Mouse (Mus musculus) fat pad, adult 2 months (tissue): ENCODE results near the gene Thbs1.

Source experiments
- DNase-seq: peaks from one replicate; pipeline ENCODE4 v3.0.0-alpha.2; 2011; ENCODE audit warnings: low read depth, low spot score; ENCODE audit errors: extremely low read depth

Gene Thbs1

GRCm38 (mm10) chr2:118111488-118112131 lies at the start of gene Thbs1:
Gene Thbs1 (plus strand): TSS chr2:118111876.
- peak; percentile 77 for DNase-seq

GRCm38 (mm10) chr2:118064121-118064764 lies 47.4 kb upstream of the Thbs1 start:
- DNase-seq, result no peak

- DNase-seq, result no peak
These were observed 45.5 kb upstream of the Thbs1 start for GRCm38 (mm10) chr2:118066065-118066770.

GRCm38 (mm10) chr2:118069975-118070374 lies 41.7 kb upstream of the Thbs1 start:
- DNase-seq, result no peak

- no peak for DNase-seq
These were observed 38.8 kb upstream of the Thbs1 start for GRCm38 (mm10) chr2:118072811-118073372.

GRCm38 (mm10) chr2:118074030-118074429 lies 37.6 kb upstream of the Thbs1 start:
- no peak for DNase-seq

- DNase-seq, result no peak
These were observed 36.5 kb upstream of the Thbs1 start for GRCm38 (mm10) chr2:118075165-118075564.

- no peak for DNase-seq
These were observed 32.5 kb upstream of the Thbs1 start for GRCm38 (mm10) chr2:118079131-118079530.

- DNase-seq, result peak; percentile 96
These were observed 30.1 kb upstream of the Thbs1 start for GRCm38 (mm10) chr2:118081581-118081980.

GRCm38 (mm10) chr2:118083652-118084051 lies 28.0 kb upstream of the Thbs1 start:
- DNase-seq, result no peak

GRCm38 (mm10) chr2:118084693-118085092 lies 27.0 kb upstream of the Thbs1 start:
- no peak for DNase-seq

- DNase-seq, result peak; percentile 80
These were observed 26.0 kb upstream of the Thbs1 start for GRCm38 (mm10) chr2:118085647-118086046.

- DNase-seq, result no peak
These were observed 24.5 kb upstream of the Thbs1 start for GRCm38 (mm10) chr2:118087044-118087726.

- DNase-seq, result no peak
These were observed 20.4 kb upstream of the Thbs1 start for GRCm38 (mm10) chr2:118091226-118091625.

GRCm38 (mm10) chr2:118099104-118099503 lies 12.6 kb upstream of the Thbs1 start:
- DNase-seq, result no peak

GRCm38 (mm10) chr2:118102169-118102568 lies 9.5 kb upstream of the Thbs1 start:
- no peak for DNase-seq

- DNase-seq, result no peak
These were observed 1.3 kb upstream of the Thbs1 start for GRCm38 (mm10) chr2:118110225-118110915.

- no peak for DNase-seq
These were observed 574 bp upstream of the Thbs1 start for GRCm38 (mm10) chr2:118111116-118111487.

- DNase-seq, result no peak
These were observed 762 bp downstream of the Thbs1 start for GRCm38 (mm10) chr2:118112438-118112837.

GRCm38 (mm10) chr2:118112846-118113479 lies 1.3 kb downstream of the Thbs1 start:
- no peak for DNase-seq
